Mouse (Mus musculus) cerebellum, adult 9-10 months (tissue): Measurements from ENCODE around the gene Ctcf.
A peak's percentile ranks its signal among the peaks of the same experiment; 100 is the strongest.

Experiments
- DNase-seq: peaks from one replicate; pipeline ENCODE4 v3.0.0; 2022

The Ctcf gene

GRCm38 (mm10) chr8:105677891-105678290, 41.5 kb downstream of the Ctcf start:
- no peak for DNase-seq

GRCm38 (mm10) chr8:105685325-105685724, 49.0 kb downstream of the Ctcf start:
- no peak for DNase-seq

GRCm38 (mm10) chr8:105685796-105686308, 49.5 kb downstream of the Ctcf start, which contains the start of gene Carmil2:
Gene Carmil2, plus strand, starts transcription at chr8:105686274.
- peak; percentile 55 for DNase-seq

GRCm38 (mm10) chr8:105686551-105686950, 50.2 kb downstream of the Ctcf start:
- DNase-seq: no peak

GRCm38 (mm10) chr8:105687512-105687911, 51.1 kb downstream of the Ctcf start:
- DNase-seq: no peak

- no peak for DNase-seq
These were observed 51.9 kb downstream of the Ctcf start for GRCm38 (mm10) chr8:105688242-105688752.

- peak; percentile 9 for DNase-seq
These were observed 53.1 kb downstream of the Ctcf start for GRCm38 (mm10) chr8:105689256-105689982.

- DNase-seq: no peak
These were observed 53.6 kb downstream of the Ctcf start for GRCm38 (mm10) chr8:105689983-105690360.

GRCm38 (mm10) chr8:105690978-105691377, 54.6 kb downstream of the Ctcf start:
- no peak for DNase-seq

- peak; percentile 52 for DNase-seq
These were observed 56.2 kb downstream of the Ctcf start for GRCm38 (mm10) chr8:105692449-105693182.

GRCm38 (mm10) chr8:105693648-105694047, 57.3 kb downstream of the Ctcf start:
- DNase-seq: peak; percentile 87

- DNase-seq: peak; percentile 80
These were observed 57.9 kb downstream of the Ctcf start for GRCm38 (mm10) chr8:105694051-105694799.

- DNase-seq: no peak
These were observed 58.9 kb downstream of the Ctcf start for GRCm38 (mm10) chr8:105695080-105695780.

GRCm38 (mm10) chr8:105697196-105697780, 60.9 kb downstream of the Ctcf start:
- DNase-seq: no peak

GRCm38 (mm10) chr8:105698734-105699133, 62.4 kb downstream of the Ctcf start:
- DNase-seq: no peak

GRCm38 (mm10) chr8:105699488-105700215, 63.3 kb downstream of the Ctcf start:
- DNase-seq: peak; percentile 59

- DNase-seq: no peak
These were observed 64.2 kb downstream of the Ctcf start for GRCm38 (mm10) chr8:105700566-105700965.

- peak; percentile 96 for DNase-seq
These were observed 64.8 kb downstream of the Ctcf start, which contains the start of the genes Acd and Pard6a for GRCm38 (mm10) chr8:105700966-105701824. Gene Acd, minus strand, starts transcription at chr8:105701102. Gene Pard6a, plus strand, starts transcription at chr8:105701148.

- DNase-seq: peak; percentile 72
These were observed 65.6 kb downstream of the Ctcf start for GRCm38 (mm10) chr8:105702001-105702401.
